Mouse (Mus musculus) CD4-positive naive resting alpha-beta T cell, adult 76 days (primary cell): ENCODE data around the gene Duox1. TPM values are rescaled to one million over a fixed set of nuclear protein-coding genes. Genes with fewer than 3 reads are reported as not detected.

Source experiments
- total RNA-seq: library from RNA; stranded (reverse); gene quantifications from one replicate; pipeline ENCODE4 v1.2.4, GENCODE M21; 2023

The Duox1 gene
- total RNA-seq = not detected

GRCm38 (mm10) chr2:122315372-122315771 lies at the start of gene Duox1:
Duox1 (plus strand) TSS chr2:122315672.

DNA sequence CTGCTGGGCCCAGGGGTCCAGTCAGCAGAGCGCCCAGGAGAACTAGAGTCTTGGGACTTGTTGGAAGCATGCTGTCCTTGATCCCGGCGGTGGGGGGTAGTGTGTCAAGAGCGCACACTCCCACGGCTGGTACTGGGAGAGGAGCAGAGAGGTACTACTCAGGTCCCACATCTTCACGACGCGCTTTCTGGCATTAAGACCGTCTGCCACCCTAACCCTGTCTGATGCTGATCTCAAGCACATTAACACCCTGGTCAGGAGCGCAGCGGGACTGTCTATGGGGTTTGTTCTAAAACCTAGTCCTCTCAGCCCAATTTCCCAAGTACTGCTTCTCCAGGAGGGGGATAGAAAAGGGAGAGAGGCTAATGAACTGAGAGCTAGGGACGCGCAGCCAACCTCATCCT lies 17.4 kb upstream of the Duox1 start, which contains the start of gene Duox2:
Gene Duox2 (minus strand): TSS at position 354 of the 404 bp plus-strand sequence.

DNA sequence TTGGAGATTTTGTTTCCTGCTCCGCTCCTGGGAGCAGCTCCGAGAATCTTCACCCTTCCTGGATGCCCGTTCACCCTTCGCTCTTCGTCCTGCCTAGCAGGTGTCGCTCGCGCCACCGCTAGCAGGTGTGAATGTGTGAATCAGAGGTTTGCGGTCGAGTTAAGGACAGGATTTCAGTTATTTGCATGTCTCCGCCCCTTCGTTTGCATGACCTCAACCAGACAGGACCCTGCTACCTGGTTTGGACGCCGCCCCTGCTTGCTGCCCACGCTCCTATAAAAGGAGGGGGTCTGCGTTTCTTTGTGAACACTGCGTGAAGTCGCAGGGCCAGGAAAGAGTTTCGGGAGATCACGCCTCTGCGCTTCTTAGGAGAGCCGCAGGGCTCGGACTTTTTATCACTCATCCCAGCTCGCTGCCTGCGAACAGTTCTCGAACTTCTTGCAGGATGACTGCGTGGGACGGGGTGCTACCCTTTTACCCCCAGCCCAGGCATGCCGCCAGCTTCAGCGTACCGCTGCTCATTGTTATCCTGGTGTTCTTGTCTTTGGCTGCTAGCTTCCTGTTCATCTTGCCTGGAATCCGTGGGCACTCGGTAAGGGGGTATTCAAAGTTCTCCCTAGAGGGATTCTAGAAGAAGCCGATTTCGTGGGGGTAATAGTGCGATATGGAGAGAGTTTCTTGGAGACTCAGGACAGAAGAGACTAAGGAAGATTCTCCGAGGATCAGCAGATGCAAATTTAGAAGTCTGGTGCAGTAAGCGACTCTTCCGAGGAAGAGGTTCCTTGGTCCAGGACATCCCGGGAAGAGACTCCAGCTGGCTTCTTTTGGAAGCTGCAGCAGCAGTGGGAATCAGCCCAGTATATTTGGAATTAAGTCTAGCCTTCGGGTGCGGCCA lies 16.6 kb upstream of the Duox1 start, which contains the start of gene Duoxa2:
Gene Duoxa2 (plus strand): TSS at position 305 of the 895 bp plus-strand sequence.

DNA sequence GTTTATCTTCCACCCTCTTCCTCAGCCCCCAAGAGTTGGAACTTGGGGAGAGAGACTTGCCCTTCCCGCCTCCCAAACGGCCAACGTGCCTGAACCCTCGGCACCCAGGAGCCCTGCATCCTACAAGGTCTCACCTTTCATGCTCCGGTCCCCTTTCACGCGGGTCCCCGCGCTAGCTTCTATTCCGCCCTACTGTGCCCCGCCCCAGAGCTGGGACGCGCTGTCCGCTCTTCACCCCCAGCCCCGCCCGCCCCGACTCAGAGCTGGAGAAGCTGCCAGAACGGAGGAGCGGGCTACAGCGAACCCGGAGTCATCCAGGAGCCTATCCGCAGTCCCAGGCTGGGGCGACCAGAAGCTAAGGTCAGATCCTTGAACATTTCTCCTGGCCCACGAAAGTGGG lies 1.9 kb upstream of the Duox1 start, which contains the start of gene Duoxa1:
Gene Duoxa1 (minus strand): TSS at position 195 of the 400 bp plus-strand sequence.

GRCm38 (mm10) chr2:122368995-122369739 lies 53.7 kb downstream of the Duox1 start, which contains the start of gene Shf:
Shf (minus strand) TSS chr2:122369162.

Other genes with a start within 250 kb of the Duox1 start
- gene Spg11, start 197.3 kb upstream of the Duox1 start, total RNA-seq = 23.4 TPM
- gene B2m, start 168.0 kb upstream of the Duox1 start, total RNA-seq = 2,438 TPM
- gene Trim69, start 155.0 kb upstream of the Duox1 start, total RNA-seq = 0.85 TPM
- not detected for gene Patl2, start 129.5 kb upstream of the Duox1 start, total RNA-seq
- gene Terb2, start 129.4 kb upstream of the Duox1 start, total RNA-seq = not detected
- gene Sord, start 80.9 kb upstream of the Duox1 start, total RNA-seq = 5.2 TPM
- gene Duox2, start 17.2 kb upstream of the Duox1 start, total RNA-seq = not detected
- gene Duoxa2, start 16.8 kb upstream of the Duox1 start, total RNA-seq = 0.47 TPM
- gene Duoxa1, start 1.9 kb upstream of the Duox1 start, total RNA-seq = not detected
- gene Shf, start 53.5 kb downstream of the Duox1 start, total RNA-seq = 9.7 TPM
- 106 TPM for gene Slc28a2, start 110.8 kb downstream of the Duox1 start, total RNA-seq
- gene Gm14085, start 169.3 kb downstream of the Duox1 start, total RNA-seq = 30.5 TPM